Mouse (Mus musculus): ENCODE measurements at regions not wholly inside any gene's neighbourhood (a gene's known extent, or its start where the extent isn't known, plus 50 kb on each side); places are given as distances from the start of the nearest gene placed in this dataset.
A peak's percentile ranks its signal among the peaks of the same experiment; 100 is the strongest.

DNA sequence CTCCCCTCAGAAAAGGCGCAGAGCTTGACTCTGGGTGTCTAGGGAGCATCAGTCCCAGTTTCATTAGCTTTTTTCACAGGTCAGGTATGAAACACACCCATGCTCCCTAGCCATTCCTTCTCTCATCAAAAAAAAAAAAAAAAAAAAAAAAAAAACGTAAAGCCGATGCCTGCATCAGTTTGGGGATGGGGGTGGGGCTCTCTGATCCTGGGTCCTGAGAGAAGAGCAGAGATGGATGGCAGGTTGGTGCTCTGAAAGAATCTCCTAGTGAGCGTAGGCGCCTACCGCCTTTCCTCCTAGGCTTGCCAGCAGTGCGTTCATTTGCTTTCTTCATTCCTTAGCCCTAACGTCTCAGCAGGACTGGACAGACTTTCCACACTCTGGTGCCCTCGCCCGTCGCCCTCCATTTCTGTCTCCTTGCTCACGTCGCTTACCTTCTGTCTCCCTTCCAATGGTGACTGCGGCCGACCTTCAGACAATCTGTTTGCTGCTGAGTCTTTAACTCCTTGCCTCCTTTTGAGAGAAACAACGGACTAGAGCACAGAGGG lies 267.5 kb downstream of the Agtpbp1 start:
- DNase-seq (ENCODE audit: low spot score in 2 of 2) = no peak

DNA sequence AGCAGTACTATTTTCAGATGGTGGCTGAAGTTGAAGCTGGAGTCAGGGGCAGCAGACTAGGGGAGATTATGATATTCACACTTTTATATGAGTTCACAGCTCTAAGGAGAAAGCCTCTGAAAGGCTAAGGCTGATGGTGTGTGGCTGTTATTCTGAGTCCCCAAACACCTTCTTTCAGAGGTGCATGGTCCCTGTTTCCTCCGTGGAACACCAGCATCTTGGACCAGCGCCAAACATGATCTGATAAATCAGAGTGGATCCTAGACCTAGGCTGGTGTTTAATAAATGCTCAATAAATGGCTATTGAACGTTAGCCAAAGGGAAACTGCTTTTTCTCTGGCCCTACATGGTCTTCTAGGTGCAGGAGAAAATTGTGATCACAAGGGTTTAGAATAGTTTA lies 269.2 kb downstream of the Agtpbp1 start:
- no peak for DNase-seq (ENCODE audit: low spot score in 2 of 2)

DNA sequence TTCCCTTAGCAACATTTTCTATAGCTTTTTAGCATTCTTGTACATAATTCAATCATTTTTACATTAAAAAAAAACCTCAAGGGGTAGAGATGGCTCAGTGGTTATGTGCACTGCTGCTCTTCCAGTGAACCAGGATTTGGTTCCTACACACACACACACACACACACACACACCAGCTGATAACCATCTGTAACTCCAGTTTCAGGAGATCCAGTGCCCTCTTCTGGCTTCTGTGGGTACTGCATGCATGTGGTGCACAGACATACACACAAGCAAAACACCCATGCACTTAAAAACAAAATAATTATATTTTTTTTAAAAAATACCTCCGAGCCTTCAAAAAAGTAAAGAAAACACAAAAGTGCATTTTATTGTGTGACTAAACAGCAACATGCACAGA lies 270.6 kb downstream of the Agtpbp1 start:
- peak in 1 of 2 experiments; percentile 51 for DNase-seq (ENCODE audit: low spot score in 2 of 2)

DNA sequence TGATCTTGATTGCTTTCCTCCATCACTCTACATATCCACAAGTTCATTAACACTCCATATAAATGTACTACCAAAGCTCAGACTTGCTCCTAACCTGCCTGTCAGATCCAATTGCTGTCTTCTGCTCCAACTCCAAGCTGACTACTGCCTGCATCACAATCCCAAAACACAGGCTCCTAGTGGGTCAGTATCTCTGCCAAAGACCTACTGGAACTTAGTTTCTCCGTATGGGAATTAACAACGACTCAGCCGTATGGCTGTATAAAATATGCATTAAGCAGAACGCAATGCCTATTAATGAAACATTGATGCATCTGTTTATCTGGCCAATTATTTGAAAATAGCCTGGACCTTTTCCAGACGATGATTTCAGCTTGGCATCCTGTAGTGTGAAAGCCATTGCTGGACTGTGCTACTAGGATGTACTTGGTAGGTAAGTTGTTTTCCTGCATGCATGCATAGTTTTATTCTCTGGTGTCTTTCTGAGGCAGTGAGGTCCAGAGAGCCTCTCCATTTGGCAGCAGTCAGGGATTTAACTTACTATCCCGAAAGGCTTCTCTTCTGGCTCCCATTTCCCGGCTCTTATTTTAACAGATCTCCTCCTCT lies 271.2 kb downstream of the Agtpbp1 start:
- DNase-seq (ENCODE audit: low spot score in 2 of 2) = no peak

DNA sequence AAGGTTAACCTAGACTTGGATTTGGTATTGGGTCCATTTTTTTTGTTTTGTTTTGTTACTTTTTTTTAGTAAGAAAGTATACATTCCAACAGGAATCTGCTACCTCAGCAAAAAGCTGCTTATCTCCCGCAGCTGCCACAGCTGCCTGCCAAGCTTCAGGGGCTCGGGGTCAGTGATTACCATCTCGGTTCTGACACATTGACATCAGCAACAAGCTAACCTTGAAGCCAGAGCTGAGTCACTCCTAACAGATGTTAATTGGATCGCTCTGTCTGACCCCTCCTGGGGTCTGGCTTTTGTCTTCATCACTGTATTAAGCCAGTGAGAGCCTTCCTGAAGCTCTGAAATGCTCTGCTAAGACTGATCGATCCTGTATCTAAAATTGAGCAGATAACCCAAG lies 292.1 kb downstream of the Agtpbp1 start:
- DNase-seq (ENCODE audit: low spot score in 2 of 2) = no peak

DNA sequence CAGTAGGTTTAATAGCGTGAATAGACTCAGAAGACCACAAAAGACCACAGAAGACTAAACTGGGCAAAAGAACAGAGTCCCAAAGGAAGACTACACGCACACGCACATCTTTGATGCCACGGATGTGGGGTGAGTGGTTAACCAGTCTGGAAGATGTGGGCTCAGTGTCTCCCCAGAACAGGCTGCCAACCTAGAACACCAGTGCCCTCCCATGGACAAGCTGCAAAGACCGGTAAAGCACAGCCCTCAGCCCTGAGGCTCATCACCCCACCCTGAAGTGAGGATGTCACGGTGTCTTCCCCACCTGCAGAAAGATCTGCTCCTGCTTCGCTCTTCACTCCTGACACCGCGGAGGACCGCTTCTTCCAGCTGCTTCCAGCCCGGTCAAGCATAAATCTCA lies 295.9 kb downstream of the Agtpbp1 start:
- peak in 1 of 2 experiments; percentile 15 for DNase-seq (ENCODE audit: low spot score in 2 of 2)

DNA sequence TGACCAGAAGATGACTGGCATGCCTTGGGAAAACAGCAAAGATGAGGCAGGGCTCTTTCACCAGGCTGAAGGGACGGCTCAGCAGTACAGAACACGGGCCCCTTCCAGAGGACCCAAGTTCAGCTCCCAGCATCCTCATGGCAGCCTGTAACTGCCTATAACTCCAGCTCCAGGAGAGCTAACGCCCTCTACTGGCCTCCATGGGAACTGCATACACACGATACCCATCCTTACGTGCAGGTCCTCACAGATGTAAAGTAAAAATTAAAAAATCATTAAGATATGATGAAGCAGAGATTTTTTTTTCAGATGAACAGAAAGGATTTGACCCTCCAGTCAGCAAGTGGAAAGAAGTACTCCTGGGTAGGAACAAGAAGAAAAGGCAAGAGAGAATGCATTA lies 303.8 kb downstream of the Agtpbp1 start:
- DNase-seq (ENCODE audit: low spot score in 2 of 2) = no peak

DNA sequence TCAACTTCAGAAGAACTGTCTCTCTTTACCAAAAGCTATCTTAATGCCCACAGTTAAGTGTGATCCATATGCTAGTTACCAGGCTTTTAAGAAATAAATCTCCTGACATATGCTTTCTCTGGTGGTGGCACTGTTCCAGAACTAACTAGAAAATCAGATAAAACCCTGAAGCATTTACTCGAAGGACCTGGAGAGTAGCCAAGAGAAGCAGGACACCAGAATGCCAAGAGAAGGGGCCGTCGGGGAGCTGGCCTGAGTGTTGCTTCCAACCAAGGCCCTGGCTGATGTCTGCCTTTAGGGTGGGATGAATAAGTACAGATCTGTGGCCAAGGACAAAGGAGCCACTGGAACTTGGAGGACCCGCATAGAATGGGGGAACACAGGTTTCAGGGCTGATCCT lies 305.9 kb downstream of the Agtpbp1 start:
- DNase-seq (ENCODE audit: low spot score in 2 of 2) = no peak

DNA sequence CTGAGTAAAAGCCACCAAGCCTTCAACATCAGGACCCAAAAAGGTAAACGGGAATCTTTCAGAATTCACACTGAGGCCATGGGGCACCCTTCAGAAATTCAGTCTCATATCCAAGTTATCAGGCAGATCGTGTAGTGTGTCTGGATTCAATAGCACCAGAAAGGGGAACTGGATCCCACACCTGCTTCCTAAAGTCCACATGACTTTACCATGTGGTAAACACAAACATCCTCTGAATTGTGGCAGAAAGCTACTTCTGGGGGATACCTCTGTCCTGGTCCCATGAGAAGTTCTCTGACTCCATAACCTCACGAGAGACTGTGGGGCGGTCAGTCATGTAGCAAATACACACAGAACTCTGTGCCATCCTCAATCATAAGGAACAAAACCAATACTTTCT lies 313.4 kb downstream of the Agtpbp1 start:
- DNase-seq (ENCODE audit: low spot score in 2 of 2) = no peak

DNA sequence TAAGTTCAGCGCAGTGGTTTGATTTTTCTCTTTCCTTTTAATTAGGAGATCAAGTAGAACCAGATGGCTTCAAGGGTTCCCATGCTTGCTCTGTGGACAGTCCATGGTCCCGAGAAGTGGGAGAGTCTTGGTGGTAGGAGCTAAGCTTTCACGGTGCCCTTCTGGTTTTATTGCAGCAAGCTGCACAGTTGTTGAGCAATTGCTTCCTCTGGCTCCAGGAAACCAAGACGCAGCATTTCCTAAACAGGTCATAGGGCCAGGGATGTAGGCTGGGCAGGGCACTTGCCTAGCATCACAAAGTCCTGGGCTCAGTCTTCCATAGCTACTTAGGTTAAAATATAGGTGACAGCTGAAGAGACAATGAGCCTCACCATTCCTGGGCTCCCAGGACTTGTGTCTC lies 318.2 kb downstream of the Agtpbp1 start:
- DNase-seq (ENCODE audit: low spot score in 2 of 2) = no peak

DNA sequence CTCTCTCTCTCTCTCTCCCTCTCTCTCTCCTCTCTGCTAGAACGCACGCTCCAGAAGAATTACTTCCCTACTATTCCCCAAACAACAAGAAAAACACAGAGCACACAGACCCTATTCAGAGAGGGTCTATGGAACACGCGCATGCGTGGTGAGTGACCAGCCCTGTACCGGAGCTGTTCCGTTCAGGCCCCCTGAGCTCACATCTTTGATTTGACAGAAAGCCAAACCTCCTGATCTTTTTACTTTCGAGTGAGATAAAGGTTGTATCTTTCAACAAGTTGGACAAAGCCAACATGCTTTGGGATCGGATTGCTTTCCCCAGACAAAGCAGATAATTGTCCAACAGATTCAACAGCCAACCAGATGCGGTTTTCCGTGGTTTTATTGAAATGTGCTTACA lies 320.9 kb downstream of the Agtpbp1 start:
- DNase-seq (ENCODE audit: low spot score in 2 of 2) = no peak

DNA sequence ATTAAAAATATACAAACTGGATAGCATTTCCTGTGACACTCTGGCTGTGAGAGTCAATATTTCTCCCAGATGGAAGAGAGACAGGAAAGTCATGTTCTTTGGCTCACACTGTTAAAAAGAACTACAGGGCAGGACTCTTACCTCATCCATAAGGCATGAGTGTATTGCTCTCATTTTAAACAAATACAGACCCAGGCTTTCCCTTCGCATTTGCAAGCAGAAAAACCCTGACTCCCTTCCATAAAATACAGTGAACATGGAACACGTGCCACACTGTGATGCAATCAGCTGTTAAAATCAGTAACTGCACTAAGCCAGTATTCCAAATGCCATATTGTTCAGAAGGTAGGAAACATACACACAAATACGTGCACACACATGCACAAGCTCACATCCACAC lies 323.1 kb downstream of the Agtpbp1 start:
- no peak for DNase-seq (ENCODE audit: low spot score in 2 of 2)

DNA sequence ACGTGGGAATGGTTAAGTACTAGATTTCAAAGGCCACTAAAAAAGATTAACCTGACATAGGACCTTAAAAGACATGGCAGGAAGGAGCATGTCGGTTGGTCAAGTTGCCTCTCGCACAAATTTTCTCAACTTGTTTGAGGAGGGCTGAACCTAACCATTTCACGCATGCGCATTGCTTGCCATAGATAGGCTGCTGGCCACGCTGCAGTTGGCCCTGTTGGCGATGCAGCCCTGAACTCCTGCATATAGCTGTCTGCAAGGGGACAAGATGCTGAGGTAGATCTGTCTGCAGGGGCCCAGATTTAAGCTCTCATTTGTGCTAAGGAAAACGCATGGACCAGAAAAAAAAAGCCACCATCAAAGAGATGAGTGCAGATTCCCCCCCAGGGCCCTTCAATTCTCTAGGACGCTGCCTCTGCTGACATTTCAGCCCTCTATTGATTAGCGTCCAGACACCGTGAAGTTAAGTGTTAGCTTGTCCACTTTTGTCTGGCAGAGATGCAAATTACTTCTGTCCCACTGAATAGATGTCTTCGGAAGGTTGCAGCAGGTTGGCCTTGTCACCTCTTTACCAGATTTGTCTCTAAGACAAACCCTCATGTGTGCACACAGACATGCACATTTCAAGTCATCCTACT lies 329.1 kb downstream of the Agtpbp1 start:
- DNase-seq (ENCODE audit: low spot score in 2 of 2) = no peak

DNA sequence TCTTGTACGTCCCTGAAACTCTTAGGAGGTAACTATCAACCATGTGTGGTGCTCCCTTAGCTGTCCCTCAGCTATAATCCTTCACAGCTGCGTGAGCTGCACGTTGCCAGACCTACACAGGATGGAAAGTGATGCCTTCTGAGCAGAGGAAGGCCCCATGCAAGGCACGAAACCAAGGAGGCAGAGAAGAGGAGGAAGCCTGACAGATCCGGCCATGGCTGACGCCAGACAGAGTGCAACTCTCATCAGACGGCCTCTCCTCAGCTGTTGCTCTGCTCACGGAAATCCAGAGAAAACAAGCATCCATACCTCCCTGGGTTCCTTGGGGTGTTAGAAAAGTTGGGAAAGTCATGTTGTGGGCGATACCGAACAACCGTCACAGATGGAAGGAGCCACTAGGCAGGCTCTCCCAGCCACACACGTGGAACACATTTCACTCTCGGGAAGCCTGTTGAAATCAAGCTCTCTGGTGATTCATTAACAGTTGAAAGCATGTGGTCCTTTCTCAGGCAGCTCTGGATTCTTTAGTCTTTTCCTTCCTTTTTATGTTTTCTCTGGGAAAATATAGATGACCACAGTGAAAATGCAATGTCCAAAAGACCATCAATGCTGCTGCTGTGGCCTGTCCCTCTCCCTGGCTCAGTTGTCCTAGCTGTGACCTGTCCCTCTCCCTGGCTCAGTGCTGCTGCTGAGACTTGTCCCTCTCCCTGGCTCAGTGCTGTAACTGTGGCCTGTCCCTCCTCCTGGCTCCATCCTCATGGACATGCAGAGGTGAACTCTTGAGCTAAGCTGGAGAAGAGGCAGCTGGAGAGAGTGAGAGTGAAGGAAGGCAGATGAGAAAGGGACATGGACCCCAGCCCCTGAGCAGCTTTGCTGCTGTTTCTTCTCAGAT lies 331.1 kb downstream of the Agtpbp1 start:
- peak in 1 of 2 experiments; percentile 24 for DNase-seq (ENCODE audit: low spot score in 2 of 2)

DNA sequence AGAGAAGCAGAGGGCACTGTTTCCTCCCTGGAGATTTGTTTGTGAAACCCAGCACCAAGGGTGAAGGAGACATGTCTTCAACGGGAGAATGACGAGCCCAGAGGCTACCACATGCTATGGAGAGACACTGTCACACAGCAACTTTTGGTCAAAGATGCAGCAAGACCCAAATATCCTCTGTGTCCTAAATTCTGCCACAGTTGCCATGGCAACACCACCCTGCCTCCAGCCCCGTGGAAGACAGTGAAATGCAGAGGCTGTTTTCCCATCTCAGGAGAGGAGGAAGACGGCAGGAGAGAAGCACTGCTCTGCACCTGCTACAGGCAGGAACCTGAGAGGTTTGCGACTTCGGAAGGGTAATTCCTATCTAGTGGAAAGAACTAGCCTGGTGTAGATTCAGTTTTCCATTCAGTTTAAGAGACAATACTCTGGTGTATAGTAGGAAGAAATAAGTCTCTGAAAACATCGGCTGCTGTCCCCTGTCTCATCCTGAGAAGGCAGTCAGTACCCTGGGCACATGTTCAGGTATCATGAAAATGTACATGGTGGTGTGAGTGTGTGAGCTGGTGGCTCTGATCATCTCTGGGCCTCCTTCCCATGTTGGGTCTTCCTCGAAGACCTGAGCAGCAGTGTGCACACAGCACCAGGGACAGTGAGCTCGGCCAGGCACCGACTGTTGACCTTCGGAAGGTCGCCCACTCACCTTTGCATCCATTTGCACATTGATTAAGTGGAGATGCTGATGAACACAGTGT lies 333.6 kb downstream of the Agtpbp1 start:
- no peak for DNase-seq (ENCODE audit: low spot score in 2 of 2)

DNA sequence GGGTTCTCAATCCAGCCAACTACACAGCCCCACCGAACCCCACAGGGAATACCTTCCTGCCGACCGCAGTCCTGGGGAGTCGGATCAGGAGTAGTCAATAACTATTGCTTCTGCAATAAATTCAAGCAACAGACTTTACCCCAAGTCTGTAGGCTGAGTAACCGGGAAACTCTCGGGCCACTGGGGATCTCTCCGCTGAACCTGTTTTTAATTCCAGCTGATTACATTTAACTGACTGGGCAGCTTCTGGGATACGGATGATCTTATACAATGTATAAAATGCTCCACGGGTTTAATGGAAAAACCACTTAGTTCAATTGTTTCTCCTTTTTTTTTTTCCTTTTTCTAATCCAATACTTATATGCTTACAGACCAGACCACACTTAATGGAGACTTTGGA lies 336.6 kb downstream of the Agtpbp1 start:
- no peak for DNase-seq (ENCODE audit: low spot score in 2 of 2)

DNA sequence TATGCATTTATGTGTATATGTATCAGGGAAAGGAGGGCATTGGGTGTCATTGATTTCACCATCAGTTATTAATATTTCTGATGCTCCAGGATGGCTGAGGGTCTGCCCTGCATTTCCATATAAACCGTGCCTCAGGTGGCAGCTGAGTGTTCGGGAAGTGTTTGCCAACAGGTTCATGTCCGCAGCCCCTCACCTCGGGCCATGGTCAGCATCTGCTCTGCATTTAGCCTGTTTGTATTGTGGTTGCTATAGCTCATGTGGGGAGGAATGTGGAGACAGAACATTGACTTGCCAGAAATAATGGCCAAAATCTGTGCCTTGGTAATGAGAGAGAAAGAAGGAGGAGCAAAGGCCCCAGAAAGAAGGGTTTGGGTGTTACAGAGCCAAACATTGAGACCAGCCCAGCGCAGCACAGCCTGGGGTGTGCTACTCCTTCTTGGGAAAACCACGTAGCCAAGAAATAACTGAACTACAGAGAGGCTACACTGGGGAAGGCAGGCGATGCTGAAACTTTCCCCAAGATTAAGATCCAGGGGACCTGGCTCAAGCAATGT lies 338.0 kb downstream of the Agtpbp1 start:
- DNase-seq (ENCODE audit: low spot score in 2 of 2) = no peak

DNA sequence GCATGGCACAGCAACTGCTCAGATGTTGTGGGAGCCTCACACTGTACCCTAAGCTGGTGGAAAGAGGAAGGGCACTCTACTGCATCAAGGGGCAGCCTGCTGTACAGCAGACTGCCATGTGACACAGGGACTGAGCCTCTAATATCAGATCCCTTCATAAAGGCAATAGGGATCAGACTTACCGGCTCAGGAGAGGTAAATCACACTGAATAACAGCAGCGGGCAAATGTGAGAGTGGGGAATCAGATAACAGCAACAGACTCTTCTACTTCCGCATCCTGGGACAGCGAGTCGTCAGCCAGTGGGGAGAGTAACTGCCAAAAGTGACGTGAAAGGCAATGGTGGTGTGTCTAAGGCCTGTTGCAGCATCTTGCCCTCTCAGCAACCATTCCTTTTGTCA lies 339.0 kb downstream of the Agtpbp1 start:
- DNase-seq (ENCODE audit: low spot score in 2 of 2) = no peak

DNA sequence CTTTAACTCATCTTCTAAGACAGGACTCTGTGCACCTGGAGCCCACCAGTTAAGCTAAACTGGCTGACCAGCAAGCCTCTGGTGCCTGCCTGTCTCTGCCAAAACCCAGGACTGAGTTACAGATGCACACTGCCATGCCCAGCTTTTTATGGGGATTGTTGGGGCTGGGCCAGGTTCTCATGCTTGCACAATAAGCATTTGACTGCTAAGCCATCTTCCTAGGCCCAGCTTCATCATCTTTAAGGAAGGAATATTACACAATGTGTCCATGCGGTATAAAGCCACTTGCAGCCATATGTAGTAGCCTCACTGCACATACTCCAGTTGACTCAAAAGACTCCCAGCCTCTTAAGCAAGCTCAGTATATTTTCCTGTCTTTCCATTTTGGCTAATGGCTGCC lies 340.4 kb downstream of the Agtpbp1 start:
- DNase-seq (ENCODE audit: low spot score in 2 of 2) = no peak

DNA sequence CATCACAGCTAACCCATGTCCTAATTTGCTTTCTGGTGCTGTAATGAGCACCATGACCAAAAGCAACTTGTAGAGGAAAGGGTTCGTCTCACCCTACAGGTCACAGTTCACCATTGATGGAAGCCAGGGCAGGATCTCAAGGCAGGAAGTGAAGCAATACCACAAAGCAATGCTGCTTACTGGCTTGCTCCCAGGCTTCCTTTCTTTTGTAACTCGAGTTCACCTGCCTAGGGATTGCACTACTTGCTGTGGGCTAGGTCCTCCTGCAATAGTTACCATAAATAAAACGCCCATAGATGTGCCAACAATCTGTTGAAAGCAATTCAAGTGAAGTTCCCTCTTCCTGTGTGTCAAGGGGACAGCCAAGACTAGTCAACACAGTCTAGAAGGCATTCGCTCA lies 342.4 kb downstream of the Agtpbp1 start:
- no peak for DNase-seq (ENCODE audit: low spot score in 2 of 2)

DNA sequence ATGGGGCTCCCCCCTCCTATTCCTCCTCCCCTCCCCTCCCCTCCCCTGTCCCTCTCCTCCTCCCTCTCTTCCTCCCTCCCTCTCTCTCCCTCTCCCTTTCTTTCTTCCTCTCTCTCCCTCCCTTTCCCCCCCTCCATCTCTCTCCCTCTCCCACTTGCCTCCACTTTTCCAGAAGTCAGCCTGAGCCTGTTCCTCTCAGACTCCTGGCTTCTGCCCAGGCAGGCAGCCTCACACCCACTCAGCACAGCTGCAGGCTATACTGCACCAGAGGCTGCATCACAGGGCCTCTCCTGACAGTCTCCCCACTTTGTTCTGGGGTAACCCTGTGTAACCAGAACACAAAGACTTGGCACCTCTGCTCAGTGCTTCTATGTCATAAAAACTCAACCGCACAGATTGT lies 346.3 kb downstream of the Agtpbp1 start:
- DNase-seq (ENCODE audit: low spot score in 2 of 2) = peak in 1 of 2 experiments; percentile 60
